Mouse (Mus musculus) thymus, adult 2 months (tissue): ENCODE results near the gene Olfr812. TPM values are rescaled to one million over a fixed set of nuclear protein-coding genes. Genes with fewer than 3 reads are reported as not detected.
"Not testable (repeated sequence)": the region's sequence is repeated elsewhere in the genome, so short reads cannot be mapped to it uniquely, and the experiment has no call there.

ENCODE experiments used
- DNase-seq: peaks from one replicate; pipeline ENCODE4 v3.0.0; 2021
- H3K27ac ChIP-seq: fragments of 200-500 bp; 2 replicates; pipeline ENCODE4 v1.5.1; 2012; ENCODE audit warnings: low read length, control low read depth; ENCODE audit not compliant: control insufficient read depth, insufficient read depth
- H3K27me3 ChIP-seq: fragments of 200-500 bp; 2 replicates; pipeline ENCODE4 v1.6.1; 2012; ENCODE audit warnings: mild to moderate bottlenecking, low read length, moderate library complexity, mixed read lengths; ENCODE audit not compliant: control insufficient read depth, insufficient read depth
- H3K36me3 ChIP-seq: fragments of 200-500 bp; 2 replicates; pipeline ENCODE4 v1.6.1; 2012; ENCODE audit warnings: mild to moderate bottlenecking, low read length, moderate library complexity; ENCODE audit not compliant: control insufficient read depth, insufficient read depth
- H3K4me1 ChIP-seq: fragments of 200-500 bp; replicated peaks from 2 replicates; pipeline ENCODE4 v1.6.1; 2012; ENCODE audit warnings: low read length; ENCODE audit not compliant: control insufficient read depth, insufficient read depth
- H3K4me3 ChIP-seq: fragments of 200-500 bp; 2 replicates; pipeline ENCODE4 v1.5.1; 2012; ENCODE audit warnings: mild to moderate bottlenecking, low read length, control low read depth, moderate library complexity; ENCODE audit not compliant: control insufficient read depth, insufficient read depth
- CTCF ChIP-seq: fragments of 200-500 bp; IDR thresholded peaks from 2 replicates; pipeline ENCODE4 v1.5.1; 2012; ENCODE audit warnings: mild to moderate bottlenecking, control low read depth, low read length, moderate library complexity, borderline replicate concordance; ENCODE audit not compliant: control insufficient read depth, poor library complexity, insufficient read depth; ENCODE audit errors: extremely low read depth
- POLR2A ChIP-seq: fragments of 200-500 bp; IDR thresholded peaks from 2 replicates; pipeline ENCODE4 v1.6.1; 2012; ENCODE audit warnings: mild to moderate bottlenecking, low read length, control low read depth, moderate library complexity; ENCODE audit not compliant: control insufficient read depth, poor library complexity, insufficient read depth; ENCODE audit errors: extremely low read depth
- WGBS: fragments of 180-500 bp; shearing (Covaris S2); methylation state at CpG from one replicate; pipeline ENCODE4 v1.1.7; 2018; 5-methylcytosine and 5-hydroxymethylcytosine counted together
- polyA plus RNA-seq: library from polyadenylated mRNA; depleted of rRNA; stranded (reverse); fragments of >200 nt; gene quantifications from 2 replicates; pipeline ENCODE4 v1.2.3, GENCODE M21; 2012; rRNA removed

Olfr812 gene
- not detected in 2 replicates for polyA plus RNA-seq

DNA sequence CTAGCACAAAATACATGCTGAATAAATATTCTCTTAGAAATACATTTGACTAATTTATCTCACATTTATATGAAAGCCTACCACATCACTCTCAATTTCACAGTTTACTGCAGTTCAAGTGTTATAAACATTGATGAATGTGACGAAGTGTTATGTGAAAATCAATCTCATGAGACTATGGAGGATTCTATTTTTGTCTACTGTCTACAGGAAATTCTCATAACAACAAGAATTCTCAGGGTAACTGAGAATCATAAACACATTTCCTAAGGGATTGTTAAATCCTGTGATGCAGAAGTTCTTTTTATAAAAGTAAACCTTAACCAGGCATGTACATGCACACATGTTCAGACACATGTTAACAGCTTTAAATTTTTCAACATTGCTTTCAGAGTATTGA is at the start of gene Olfr812:
Gene Olfr812 (minus strand): TSS at position 101 of the 400 bp plus-strand sequence.
- TF ChIP-seq POLR2A (no peak), CTCF (no peak)
- no peak for DNase-seq
- Histone ChIP-seq H3K4me1 (no peaks in the 10 kb centered on the region), H3K4me3 (no peak within 1 kb of the TSS), H3K27me3 (no peaks in the 10 kb centered on the region), H3K36me3 (no peaks in the 10 kb centered on the region), H3K27ac (no peak within 1 kb of the TSS)
- WGBS = 68% methylated on average over 1 of the region's 1 CpGs

DNA sequence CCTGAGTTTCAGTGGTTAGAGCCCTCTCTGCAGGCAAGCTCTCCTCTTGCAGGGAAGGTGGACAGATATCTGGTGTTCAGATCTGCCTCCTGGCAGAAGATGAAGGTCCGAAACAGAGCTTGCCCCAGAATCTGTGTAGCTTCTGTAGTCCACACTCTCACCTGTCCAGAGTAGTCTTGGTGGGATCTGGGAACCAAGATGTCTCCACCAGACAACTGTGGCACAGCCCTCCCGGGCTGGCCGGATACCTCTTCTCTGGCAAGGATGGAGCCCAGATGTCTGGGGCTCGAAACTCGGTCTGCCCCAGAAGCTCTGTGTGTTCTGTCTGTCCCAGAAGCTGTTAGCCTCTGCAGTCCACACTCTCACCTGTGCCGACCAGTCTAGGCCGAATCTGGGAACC is 40.0 kb upstream of the Olfr812 start:
- WGBS = 94% methylated on average over 7 of the region's 7 CpGs
- TF ChIP-seq CTCF (no peak), POLR2A (no peak)

DNA sequence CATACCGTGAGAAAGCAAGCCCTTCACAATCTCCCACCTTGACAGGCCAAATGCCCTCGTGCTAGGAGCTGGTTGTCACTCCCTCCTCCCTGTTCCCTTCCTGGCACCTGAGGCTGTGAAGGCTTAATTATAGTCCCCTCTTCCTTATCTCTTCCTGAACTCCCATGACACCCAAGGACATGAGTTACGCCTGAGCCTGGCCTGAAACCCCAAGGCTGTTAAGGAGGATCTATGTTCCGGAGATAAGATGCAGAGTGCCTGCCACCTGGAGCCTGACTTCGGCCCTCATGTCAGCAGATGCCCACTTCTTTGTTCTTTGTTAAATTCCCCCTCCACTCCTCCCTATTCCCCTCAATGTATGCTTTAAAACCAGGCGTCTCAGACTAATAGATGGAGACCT is 39.6 kb upstream of the Olfr812 start:
- H3K27ac ChIP-seq = not testable (repeated sequence)
- WGBS = 78% methylated on average over 6 of the region's 6 CpGs

More for the DNA sequence above, 40.0 kb upstream of the Olfr812 start:
- no peaks in the 10 kb centered on the region for H3K4me1 ChIP-seq
- no peak overlapping the region for H3K4me3 ChIP-seq
- H3K27ac ChIP-seq = no peak overlapping the region
- H3K36me3 ChIP-seq = no peaks in the 10 kb centered on the region
- H3K27me3 ChIP-seq = no peaks in the 10 kb centered on the region
- no peak for DNase-seq

DNA sequence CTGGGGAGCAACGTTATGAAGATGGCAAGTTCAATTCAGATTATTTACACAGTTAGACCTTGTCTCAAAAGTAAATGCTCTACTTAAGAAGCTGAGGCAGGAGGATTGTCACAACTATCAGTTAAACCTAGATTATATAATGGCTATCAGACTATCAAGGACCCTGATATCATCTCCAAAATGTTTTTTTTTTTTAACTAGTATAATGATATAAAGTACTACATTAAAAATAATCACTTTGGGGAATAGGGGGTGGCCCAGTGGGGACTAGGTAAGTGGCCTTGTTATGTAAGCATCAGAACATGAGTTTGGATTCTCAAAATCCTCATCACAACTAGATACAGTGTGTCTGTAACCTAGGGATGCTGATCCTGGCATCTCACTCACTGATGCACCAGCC is 33.9 kb upstream of the Olfr812 start, which contains the start of gene Olfr814:
Gene Olfr814 (minus strand): TSS at position 101 of the 400 bp plus-strand sequence.
- not testable (repeated sequence) for H3K4me1 ChIP-seq, H3K27me3 ChIP-seq, DNase-seq, H3K4me3 ChIP-seq, H3K27ac ChIP-seq, H3K36me3 ChIP-seq
- WGBS = 80% methylated on average over 1 of the region's 1 CpGs

More for the DNA sequence above, 39.6 kb upstream of the Olfr812 start:
- not testable (repeated sequence) for H3K4me3 ChIP-seq, H3K36me3 ChIP-seq, DNase-seq, H3K27me3 ChIP-seq, H3K4me1 ChIP-seq

DNA sequence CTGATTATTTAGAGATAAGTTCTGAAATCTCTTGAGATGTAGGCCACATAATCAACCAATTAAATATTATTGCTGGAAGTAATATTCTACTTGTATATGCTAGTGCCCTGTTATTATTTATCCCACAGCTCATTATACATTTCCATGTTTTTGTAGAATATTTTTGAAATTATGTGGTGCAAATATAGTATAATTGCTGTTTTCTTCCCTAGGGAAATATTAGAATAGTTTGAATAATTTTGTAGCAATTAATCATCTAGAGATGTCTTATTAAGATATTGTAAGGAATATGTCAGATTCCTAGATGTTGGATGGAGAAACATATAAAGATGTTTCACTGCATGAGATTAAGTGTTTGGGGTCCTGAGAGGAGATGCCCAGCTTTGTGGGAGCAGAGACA is 9.2 kb upstream of the Olfr812 start, which contains the start of gene Olfr813:
Gene Olfr813 (plus strand): TSS at position 301 of the 400 bp plus-strand sequence.
- DNase-seq = no peak

GRCm38 (mm10) chr10:129847343-129847742 is 1.4 kb upstream of the Olfr812 start:
- no peak for DNase-seq
- no peaks in the 10 kb centered on the region for H3K36me3 ChIP-seq
- no peaks in the 10 kb centered on the region for H3K27me3 ChIP-seq
- WGBS = 90% methylated on average over 1 of the region's 1 CpGs
- H3K4me1 ChIP-seq = no peaks in the 10 kb centered on the region
- TF ChIP-seq POLR2A (no peak), CTCF (no peak)
- no peak overlapping the region for H3K4me3 ChIP-seq
- H3K27ac ChIP-seq = no peak overlapping the region

More for the DNA sequence above, 9.2 kb upstream of the Olfr812 start, which contains the start of gene Olfr813:
- H3K27me3 ChIP-seq = no peaks in the 10 kb centered on the region
- H3K4me3 ChIP-seq = no peak within 1 kb of the TSS
- no peaks in the 10 kb centered on the region for H3K4me1 ChIP-seq
- H3K36me3 ChIP-seq = no peaks in the 10 kb centered on the region
- TF ChIP-seq CTCF (no peak), POLR2A (no peak)
- no peak within 1 kb of the TSS for H3K27ac ChIP-seq

DNA sequence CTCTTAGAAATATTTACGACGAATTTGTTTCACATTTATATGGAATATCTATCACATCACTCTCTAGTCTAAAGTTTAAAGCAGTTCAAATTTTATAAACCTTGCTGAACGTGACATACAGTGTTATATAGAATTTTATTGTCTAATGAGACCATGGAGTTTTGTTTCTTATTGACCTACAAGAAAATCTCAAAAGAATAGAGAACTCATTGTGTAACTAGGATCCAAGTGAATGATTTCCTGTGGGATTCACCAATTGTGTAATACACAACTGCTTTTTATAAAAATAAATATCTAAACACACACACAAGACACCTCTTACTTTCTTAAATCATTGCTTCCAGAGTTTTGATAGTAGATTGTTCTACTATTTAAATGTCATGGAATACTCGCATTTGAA is 41.6 kb downstream of the Olfr812 start, which contains the start of gene Olfr811:
Gene Olfr811 (minus strand): TSS at position 101 of the 400 bp plus-strand sequence.
- DNase-seq = no peak
- TF ChIP-seq CTCF (no peak), POLR2A (no peak)
- Histone ChIP-seq H3K27me3 (no peaks in the 10 kb centered on the region), H3K4me3 (no peak within 1 kb of the TSS), H3K4me1 (no peaks in the 10 kb centered on the region), H3K27ac (no peak within 1 kb of the TSS), H3K36me3 (no peaks in the 10 kb centered on the region)
- WGBS = 87% methylated on average over 4 of the region's 4 CpGs
